Mouse (Mus musculus): ENCODE measurements at regions not wholly inside any gene's neighbourhood (a gene's known extent, or its start where the extent isn't known, plus 50 kb on each side); places are given as distances from the start of the nearest gene placed in this dataset.

DNA sequence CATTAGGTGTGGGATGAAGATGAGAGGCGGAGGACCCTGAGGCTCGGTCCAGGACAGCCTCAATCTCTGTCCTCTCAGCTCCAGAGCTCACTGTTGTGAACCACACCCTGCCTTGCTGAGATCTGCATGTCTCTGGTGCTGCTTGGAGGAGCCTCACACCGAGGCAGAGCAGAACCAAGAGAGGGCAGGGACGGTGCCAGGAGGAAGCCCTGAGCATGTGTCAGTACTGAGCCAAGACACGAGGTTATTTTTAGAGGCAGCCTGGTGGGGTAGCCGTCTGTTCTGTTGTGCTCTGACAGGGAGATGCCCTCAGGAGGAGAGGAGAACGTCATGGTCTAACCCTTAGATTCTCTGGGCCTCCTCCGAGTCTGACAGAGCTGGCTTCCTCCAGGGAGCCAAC is 50.3 kb upstream of the Tle3 start:
- in situ Hi-C loops (cut with MboI, MseI) = no loop called here

DNA sequence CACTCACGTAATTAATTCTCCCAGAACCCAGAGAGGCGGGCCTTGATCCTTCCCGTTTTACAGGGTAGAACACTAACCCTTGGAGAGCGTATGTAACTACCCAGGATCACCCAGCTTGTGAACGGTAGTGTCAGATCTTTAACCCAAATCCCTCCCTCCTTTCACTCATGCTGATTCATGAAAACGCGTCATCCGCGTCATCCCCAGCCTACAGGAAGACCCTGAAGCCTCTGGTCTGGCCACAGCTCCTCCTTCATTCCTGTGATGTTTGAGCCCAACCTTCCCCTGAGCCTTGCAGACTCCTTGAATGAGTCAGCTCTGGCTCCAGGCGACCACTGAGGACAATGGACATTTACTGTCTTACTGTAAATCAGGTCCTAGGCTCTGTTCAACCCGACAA is 49.8 kb upstream of the Tle3 start:
- in situ Hi-C loops (cut with MboI, MseI) = no loop called here

All from T-helper 17 cell (primary cell).